21 mouse cellular contexts compared by ENCODE assay signal in genomic region chr2:173634106-173634505, GRCm38 (mm10). TPM values are rescaled to one million over a fixed set of nuclear protein-coding genes. Genes with fewer than 3 reads are reported as not detected.
DNase-seq lines count a peak whose midpoint lies in the region; ATAC-seq and TF ChIP-seq lines count a peak whose summit lies in the region.
"Not testable (repeated sequence)": the region's sequence is repeated elsewhere in the genome, so short reads cannot be mapped to it uniquely, and the experiment has no call there.
"Had no signal": no experiment of that assay in that cellular context is flagged by ENCODE, and none has a peak within 500 bp of the region (broad histone marks: within the 10 kb centered on the region; RNA-seq: fewer than 3 reads in every experiment).

No protein-coding gene starts in this region.

- ATAC-seq in cerebellum, adult (ENCODE audit: insufficient number of reproducible peaks, low FRiP score, low TSS enrichment), result peak; percentile 61; the same call in 1 of the 2 replicates

- 87% methylated on average over 15 of the region's 15 CpGs for WGBS in liver, adult 2 months

- H3K27ac ChIP-seq in liver, adult 2 months (replicated peaks; ENCODE audit: insufficient read depth, low read depth, low read length), result not testable (repeated sequence)

- TF ChIP-seq CTCF in E14TG2a.4 (conservative IDR thresholded peaks at IDR 0.05; ENCODE audit: low read length); liver, adult 2 months (IDR thresholded peaks at IDR 0.05; ENCODE audit: low read depth, low read length): not testable (repeated sequence)

- H3K27me3 ChIP-seq in E14TG2a.4 (ENCODE audit: insufficient read depth, low read length); liver, adult 2 months (ENCODE audit: control insufficient read depth, insufficient read depth, low read length): not testable (repeated sequence)

- H3K9me3 ChIP-seq in E14TG2a.4 (ENCODE audit: low read length), result not testable (repeated sequence)

- TF ChIP-seq POLR2A in liver, adult 2 months (IDR thresholded peaks at IDR 0.05; ENCODE audit: extremely low read depth, insufficient read depth, low read length), result not testable (repeated sequence)

- H3K9ac ChIP-seq in liver, adult 2 months (ENCODE audit: low read depth, low read length), result not testable (repeated sequence)

- H3K4me3 ChIP-seq in E14TG2a.4 (replicated peaks; ENCODE audit: low read length), result peak overlapping the region; percentile 41; the same call in 1 of the 2 replicates
- H3K4me3 ChIP-seq in liver, adult 2 months (ENCODE audit: insufficient read depth, low read depth, low read length), result not testable (repeated sequence)

- not testable (repeated sequence) for H3K36me3 ChIP-seq in E14TG2a.4 (ENCODE audit: insufficient read depth, low read length); liver, adult 2 months (ENCODE audit: control insufficient read depth, insufficient read depth, low read length)

- DNase-seq in cerebellum, adult 9-11 months, result peak; percentile 14
- DNase-seq in cerebellum, postnatal 14 days, result peak; percentile 32 to 45
- DNase-seq in liver, adult 2 months (ENCODE audit: extremely low read depth, low read depth, low spot score), result peak; percentile 30

- peaks cover 11% of the 10 kb centered on the region; the same call in 1 of the 2 replicates for H3K4me1 ChIP-seq in E14TG2a.4 (replicated peaks; ENCODE audit: low read depth, low read length)
- H3K4me1 ChIP-seq in liver, adult 2 months (ENCODE audit: control insufficient read depth, insufficient read depth, low read length), result not testable (repeated sequence)

- H3K79me2 ChIP-seq in liver, adult 2 months (ENCODE audit: control insufficient read depth, insufficient read depth, low read length), result not testable (repeated sequence)

RNA-seq across cellular contexts. Expression of gene Rab22a, which starts 25.5 kb away (rescaled TPM):
- 8.6 and 11.0 TPM in 2 replicates for total RNA-seq in liver, adult 2 months (2014; rRNA removed)
- polyA plus RNA-seq in liver, adult 2 months (2012; rRNA removed), result 20.2 and 25.1 TPM in 2 replicates

RNA-seq across cellular contexts. Expression of gene Ankrd60, which starts 55.9 kb away (rescaled TPM):
- total RNA-seq in liver, adult 2 months (2014; rRNA removed), result 0.54 TPM in 1 of 2 replicates, not detected in the other
- polyA plus RNA-seq in liver, adult 2 months (2012; rRNA removed), result not detected in 2 replicates
- total RNA-seq: adrenal gland, adult 2 months; adrenal gland, postnatal 10 days; adrenal gland, postnatal 25 days; adrenal gland, postnatal 4 days; CH12.LX; ES-E14; forebrain, postnatal 0 days; MEL had no signal
- polyA plus RNA-seq: adrenal gland, adult 2 months; cerebellum, adult 2 months; cortical plate, adult 2 months; embryonic facial prominence, embryonic 10.5 days; embryonic facial prominence, embryonic 12.5 days; embryonic facial prominence, embryonic 14.5 days; forebrain, embryonic 11.5 days; forebrain, embryonic 13.5 days; forebrain, embryonic 15.5 days; forebrain, postnatal 0 days had no signal
